Mouse (Mus musculus) ES-Bruce4 (cell line): ENCODE results near the gene Chsy1. TPM values are rescaled to one million over a fixed set of nuclear protein-coding genes. Genes with fewer than 3 reads are reported as not detected.

Experiments
- H3K27ac ChIP-seq: 2 replicates; pipeline ENCODE4 v1.5.1; 2012; ENCODE audit warnings: low read length, inconsistent platforms; ENCODE audit not compliant: insufficient read depth
- H3K27me3 ChIP-seq: 2 replicates; pipeline ENCODE4 v1.6.1; 2012; ENCODE audit warnings: mild to moderate bottlenecking, low read length, inconsistent platforms; ENCODE audit not compliant: control insufficient read depth, poor library complexity, insufficient read depth, severe bottlenecking
- H3K36me3 ChIP-seq: 2 replicates; pipeline ENCODE4 v1.6.1; 2012; ENCODE audit warnings: inconsistent platforms, mild to moderate bottlenecking, low read length, moderate library complexity; ENCODE audit not compliant: control insufficient read depth, poor library complexity, insufficient read depth, severe bottlenecking
- H3K4me1 ChIP-seq: one replicate; pipeline ENCODE4 v1.8.1; 2011; ENCODE audit warnings: low read length; ENCODE audit not compliant: control insufficient read depth, insufficient read depth
- H3K4me3 ChIP-seq: 2 replicates; pipeline ENCODE4 v1.5.1; 2011; ENCODE audit warnings: low read depth, mild to moderate bottlenecking, low read length
- H3K9ac ChIP-seq: 2 replicates; pipeline ENCODE4 v1.6.1; 2012; ENCODE audit warnings: low read depth, mild to moderate bottlenecking, inconsistent platforms; ENCODE audit not compliant: poor library complexity, severe bottlenecking
- H3K9me3 ChIP-seq: replicated peaks from 2 replicates; pipeline ENCODE4 v1.6.1; 2012; ENCODE audit warnings: mild to moderate bottlenecking, low read length, inconsistent platforms; ENCODE audit not compliant: control insufficient read depth, poor library complexity, insufficient read depth, severe bottlenecking
- CTCF ChIP-seq: IDR thresholded peaks from one replicate; pipeline ENCODE4 v1.8.1; 2011; ENCODE audit warnings: low read depth, low read length
- EP300 ChIP-seq: IDR thresholded peaks from 2 replicates; pipeline ENCODE4 v1.6.1; 2011; ENCODE audit warnings: low read depth, low read length; ENCODE audit not compliant: insufficient read depth
- POLR2A ChIP-seq: IDR thresholded peaks from one replicate; pipeline ENCODE4 v1.8.1; 2011; ENCODE audit warnings: low read length; ENCODE audit not compliant: insufficient read depth
- polyA plus RNA-seq: library from polyadenylated mRNA; stranded (reverse); fragments of >200 nt; gene quantifications from 2 replicates; pipeline ENCODE4 v1.2.4, GENCODE M21; 2011; ENCODE audit warnings: low read depth; ENCODE audit not compliant: missing spikeins, insufficient read depth, insufficient read length

Chsy1 gene
- polyA plus RNA-seq, 1 experiment, result 25.8 TPM

DNA sequence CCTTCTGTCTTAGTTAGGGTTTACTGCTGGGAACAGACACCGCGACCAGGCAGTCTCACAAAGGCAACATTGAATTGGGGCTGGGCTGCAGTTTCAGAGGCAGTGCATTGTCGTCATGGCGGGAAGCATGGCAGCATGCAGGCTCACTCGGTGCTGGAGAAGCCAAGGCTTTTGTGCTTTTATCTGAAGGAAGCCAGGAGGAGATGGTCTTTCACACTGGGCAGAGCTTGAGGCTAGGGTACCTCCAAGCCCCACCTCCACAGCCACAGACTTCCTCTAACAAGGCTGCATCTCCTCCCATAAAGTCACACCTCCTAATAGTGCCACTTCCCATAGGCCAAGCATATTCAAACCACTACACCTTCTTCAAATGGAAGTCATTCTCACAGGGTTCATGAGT, 50.6 kb downstream of the Chsy1 start:
- H3K36me3 ChIP-seq, result no peaks in the 10 kb centered on the region
- no peaks in the 10 kb centered on the region for H3K27me3 ChIP-seq
- TF ChIP-seq CTCF, result no peak
- no peak for TF ChIP-seq POLR2A
- no peak for TF ChIP-seq EP300
- no peaks in the 10 kb centered on the region for H3K9me3 ChIP-seq
- no peaks in the 10 kb centered on the region for H3K4me1 ChIP-seq
- no peak overlapping the region for H3K9ac ChIP-seq
- H3K4me3 ChIP-seq, result no peak overlapping the region
- no peak overlapping the region for H3K27ac ChIP-seq

DNA sequence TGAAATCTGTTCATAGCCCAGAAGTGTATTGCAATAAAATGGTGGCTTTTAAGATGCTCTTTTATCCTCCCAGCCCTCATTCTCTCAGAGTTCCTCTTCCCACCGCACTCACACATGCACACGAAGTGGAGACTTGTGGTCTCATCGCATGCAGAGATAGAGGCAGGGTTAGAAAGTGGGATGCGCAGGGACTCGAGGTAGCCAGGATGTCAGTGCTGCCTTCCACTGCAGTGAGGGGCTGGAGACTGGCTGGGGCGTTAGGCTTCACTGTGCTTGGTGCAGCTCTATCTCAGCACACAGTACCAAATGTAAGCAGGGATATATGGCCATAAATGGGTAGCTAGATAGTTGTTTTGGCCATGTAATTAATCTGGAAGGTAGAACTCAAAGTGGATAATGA, 52.5 kb downstream of the Chsy1 start:
- no peak overlapping the region for H3K9ac ChIP-seq

DNA sequence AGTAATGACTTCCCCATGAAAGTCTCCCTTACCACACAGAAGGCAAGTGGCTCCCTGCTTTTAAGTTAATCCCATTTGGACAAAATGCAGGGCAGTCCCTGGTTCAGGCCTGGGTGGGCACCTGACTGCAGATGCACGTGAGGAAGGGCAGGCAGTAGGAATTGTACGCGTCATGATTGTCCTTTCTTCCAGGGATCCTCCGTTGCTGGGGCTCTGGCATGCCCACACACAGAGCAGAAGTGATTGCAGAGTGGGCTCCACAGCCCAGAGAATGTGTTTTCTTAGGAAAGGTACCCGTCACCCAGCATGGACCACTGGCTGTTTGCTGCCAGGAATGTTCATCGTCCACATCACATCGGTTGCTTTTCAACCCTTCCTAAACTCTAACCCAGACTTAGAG, 53.2 kb downstream of the Chsy1 start:
- H3K4me3 ChIP-seq, result no peak overlapping the region
- no peaks in the 10 kb centered on the region for H3K27me3 ChIP-seq
- no peak overlapping the region for H3K9ac ChIP-seq
- H3K36me3 ChIP-seq, result no peaks in the 10 kb centered on the region
- TF ChIP-seq EP300 (no peak), CTCF (no peak), POLR2A (no peak)
- no peaks in the 10 kb centered on the region for H3K4me1 ChIP-seq
- no peak overlapping the region for H3K27ac ChIP-seq
- H3K9me3 ChIP-seq, result peaks cover 4% of the 10 kb centered on the region; the same call in 1 of the 2 replicates

More for the DNA sequence above, 52.5 kb downstream of the Chsy1 start:
- TF ChIP-seq CTCF (no peak), POLR2A (no peak), EP300 (no peak)
- Histone ChIP-seq H3K36me3 (no peaks in the 10 kb centered on the region), H3K4me3 (no peak overlapping the region), H3K4me1 (no peaks in the 10 kb centered on the region), H3K27me3 (no peaks in the 10 kb centered on the region), H3K9me3 (no peaks in the 10 kb centered on the region), H3K27ac (no peak overlapping the region)

GRCm38 (mm10) chr7:66162981-66163380, 53.7 kb downstream of the Chsy1 start:
- Histone ChIP-seq H3K27ac (no peak overlapping the region), H3K27me3 (no peaks in the 10 kb centered on the region), H3K36me3 (no peaks in the 10 kb centered on the region), H3K4me3 (no peak overlapping the region), H3K9ac (no peak overlapping the region), H3K9me3 (peaks cover 5% of the 10 kb centered on the region; the same call in 1 of the 2 replicates), H3K4me1 (no peaks in the 10 kb centered on the region)
- TF ChIP-seq CTCF, result no peak
- no peak for TF ChIP-seq POLR2A

- Histone ChIP-seq H3K36me3 (no peaks in the 10 kb centered on the region), H3K4me1 (no peaks in the 10 kb centered on the region), H3K27me3 (no peaks in the 10 kb centered on the region), H3K4me3 (no peak overlapping the region), H3K27ac (no peak overlapping the region), H3K9ac (no peak overlapping the region), H3K9me3 (peaks cover 5% of the 10 kb centered on the region; the same call in 1 of the 2 replicates)
- no peak for TF ChIP-seq POLR2A
Observed at GRCm38 (mm10) chr7:66164427-66165031, 55.2 kb downstream of the Chsy1 start.

DNA sequence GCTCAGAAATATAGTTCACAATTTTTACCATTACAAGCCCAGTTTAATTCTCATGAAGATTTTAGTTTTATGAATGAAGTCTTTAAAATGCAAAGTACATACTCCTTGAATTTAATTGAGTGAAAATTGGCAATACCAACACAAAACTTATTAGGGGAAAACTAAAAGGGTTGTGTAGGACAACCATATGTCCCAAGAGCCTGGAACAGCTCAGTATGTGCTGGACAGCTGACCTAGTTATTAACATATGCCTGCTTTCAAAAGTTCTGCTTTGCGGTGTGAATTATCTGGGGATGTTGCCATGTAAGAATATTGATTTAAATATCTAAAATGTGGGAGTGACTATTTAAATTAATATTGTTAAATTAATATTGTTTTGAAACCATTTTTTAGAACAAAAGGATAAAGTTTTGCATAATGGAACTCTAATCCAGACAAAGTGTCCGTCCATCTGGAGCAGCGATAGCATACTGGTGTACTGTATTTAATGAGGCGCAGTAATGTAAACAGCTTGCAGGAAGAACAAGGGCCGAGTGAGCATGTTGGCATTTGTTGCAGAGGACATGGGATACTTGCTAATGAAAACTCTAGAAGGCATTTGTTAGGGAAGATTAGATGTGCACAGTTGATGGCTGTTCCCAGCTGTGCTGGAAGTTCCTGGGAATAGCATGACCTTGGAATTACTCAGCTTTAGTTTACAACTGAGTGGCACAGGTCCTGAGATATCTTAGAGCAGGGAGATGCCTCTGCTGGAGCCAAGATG, 55.9 kb downstream of the Chsy1 start:
- H3K4me3 ChIP-seq, result no peak overlapping the region
- H3K9ac ChIP-seq, result no peak overlapping the region
- no peaks in the 10 kb centered on the region for H3K4me1 ChIP-seq
- TF ChIP-seq POLR2A (no peak), EP300 (no peak), CTCF (no peak)
- H3K36me3 ChIP-seq, result no peaks in the 10 kb centered on the region
- H3K27ac ChIP-seq, result no peak overlapping the region
- no peaks in the 10 kb centered on the region for H3K27me3 ChIP-seq
- H3K9me3 ChIP-seq, result peaks cover 5% of the 10 kb centered on the region; the same call in 1 of the 2 replicates
